Mouse (Mus musculus): Measurements from ENCODE around the gene Kdm1a.

Kdm1a gene

GRCm38 (mm10) chr4:136526412-136526811, 76.1 kb downstream of the Kdm1a start:
- peak; percentile 44 for DNase-seq (ENCODE audit: low read depth, low spot score)

GRCm38 (mm10) chr4:136524309-136524708, 78.2 kb downstream of the Kdm1a start:
- no peak for DNase-seq (ENCODE audit: low read depth, low spot score)

DNA sequence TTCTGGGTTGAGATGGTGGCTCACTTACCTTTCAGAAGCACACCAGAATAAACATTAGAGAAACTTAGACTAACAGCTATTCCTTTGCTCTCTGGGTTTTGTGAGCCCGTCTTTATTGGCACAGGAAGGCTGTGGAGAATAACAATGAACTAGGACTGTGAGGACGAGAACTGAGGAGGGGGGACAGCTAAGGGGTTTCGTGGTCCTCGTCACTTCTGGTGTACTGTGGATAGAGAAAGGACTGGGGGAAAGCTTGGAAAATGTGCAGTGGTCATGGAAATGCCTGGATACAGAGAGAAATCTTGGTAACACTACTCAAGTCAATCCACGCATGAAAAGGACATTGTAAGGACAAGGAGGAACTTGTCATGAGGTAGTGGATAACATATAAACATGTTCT, 80.6 kb downstream of the Kdm1a start:
- DNase-seq (ENCODE audit: low read depth, low spot score): no peak

DNA sequence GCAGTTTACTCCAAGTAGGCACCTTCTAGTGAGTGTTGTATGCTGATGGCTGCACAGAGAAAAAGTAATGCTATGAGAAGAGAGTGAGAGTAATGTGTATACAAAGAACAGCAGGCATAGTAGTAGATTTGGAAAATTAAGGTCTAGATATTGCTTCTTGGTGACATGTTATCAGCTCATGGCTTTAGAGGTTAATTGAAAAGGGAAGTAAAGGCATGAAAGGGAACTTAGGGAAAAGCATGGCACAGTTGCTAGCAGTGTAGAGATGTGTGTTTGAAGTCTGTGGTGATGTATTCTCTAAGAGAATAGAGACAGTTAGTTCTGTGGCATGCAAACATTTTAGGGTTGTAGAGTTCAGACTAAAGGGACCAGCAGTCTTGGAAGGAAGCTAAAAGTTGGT, 82.7 kb downstream of the Kdm1a start:
- no peak for DNase-seq (ENCODE audit: low read depth, low spot score)

GRCm38 (mm10) chr4:136518576-136518975, 83.9 kb downstream of the Kdm1a start:
- DNase-seq (ENCODE audit: low read depth, low spot score): no peak

- no peak for DNase-seq (ENCODE audit: low read depth, low spot score)
Observed at GRCm38 (mm10) chr4:136518141-136518540, 84.4 kb downstream of the Kdm1a start.

GRCm38 (mm10) chr4:136512905-136513304, 89.6 kb downstream of the Kdm1a start:
- DNase-seq (ENCODE audit: low read depth, low spot score): no peak

GRCm38 (mm10) chr4:136511708-136512107, 90.8 kb downstream of the Kdm1a start:
- no peak for DNase-seq (ENCODE audit: low read depth, low spot score)

- peak; percentile 42 for DNase-seq (ENCODE audit: low read depth, low spot score)
Observed at GRCm38 (mm10) chr4:136509857-136510256, 92.7 kb downstream of the Kdm1a start.

- DNase-seq (ENCODE audit: low read depth, low spot score): no peak
Observed at GRCm38 (mm10) chr4:136505426-136506215, 96.9 kb downstream of the Kdm1a start.
